Mouse (Mus musculus) macrophage (primary cell): ENCODE results near the gene Plekhj1. TPM values are rescaled to one million over a fixed set of nuclear protein-coding genes. Genes with fewer than 3 reads are reported as not detected.
A peak's percentile ranks its signal among the peaks of the same experiment; 100 is the strongest.

Source experiments
- H3K27ac ChIP-seq: fragments of 350-480 bp; formaldehyde crosslinking; 2 replicates; pipeline ENCODE4 v1.9.0; 2021
- H3K36me3 ChIP-seq: fragments of 350-480 bp; formaldehyde crosslinking; 2 replicates; pipeline ENCODE4 v1.9.0; 2021; ENCODE audit errors: inconsistent target
- H3K4me3 ChIP-seq: fragments of 350-480 bp; formaldehyde crosslinking; 2 replicates; pipeline ENCODE4 v1.9.0; 2021; ENCODE audit errors: inconsistent target
- H3K79me2 ChIP-seq: fragments of 350-480 bp; formaldehyde crosslinking; 2 replicates; pipeline ENCODE4 v1.9.0; 2021; ENCODE audit errors: inconsistent target
- WGBS: methylation state at CpG from one replicate; pipeline ENCODE4 v1.1.7; 2026; ENCODE audit warnings: inconsistent platforms; ENCODE audit not compliant: missing documents; 5-methylcytosine and 5-hydroxymethylcytosine counted together
- polyA plus RNA-seq: library from polyadenylated mRNA; stranded (reverse); fragments of 250-400 nt; gene quantifications from 3 replicates; pipeline ENCODE4 v1.2.4, GENCODE M21; 2018; ENCODE audit warnings: inconsistent platforms

Gene Plekhj1
- polyA plus RNA-seq, 1 experiment from 2014 or later = 24.5 TPM

GRCm38 (mm10) chr10:80787517-80787916 lies 10.9 kb downstream of the Plekhj1 start:
- Histone ChIP-seq H3K27ac (no peak overlapping the region), H3K79me2 (no peaks in the 10 kb centered on the region), H3K36me3 (peaks cover 77% of the 10 kb centered on the region), H3K4me3 (no peak overlapping the region)
- WGBS = 89% methylated on average over 2 of the region's 2 CpGs

GRCm38 (mm10) chr10:80785963-80786362 lies 12.5 kb downstream of the Plekhj1 start:
- Histone ChIP-seq H3K36me3 (peaks cover 92% of the 10 kb centered on the region), H3K79me2 (no peaks in the 10 kb centered on the region), H3K4me3 (no peak overlapping the region), H3K27ac (no peak overlapping the region)
- 94% methylated on average over 11 of the region's 11 CpGs for WGBS

- no peak overlapping the region for H3K27ac ChIP-seq
- 90% methylated on average over 12 of the region's 12 CpGs for WGBS
- no peak overlapping the region for H3K4me3 ChIP-seq
- no peaks in the 10 kb centered on the region for H3K79me2 ChIP-seq
- H3K36me3 ChIP-seq = peaks cover 94% of the 10 kb centered on the region
Measured at GRCm38 (mm10) chr10:80784871-80785270, 13.6 kb downstream of the Plekhj1 start.

- 97% methylated on average over 2 of the region's 2 CpGs for WGBS
- Histone ChIP-seq H3K36me3 (peaks cover 91% of the 10 kb centered on the region), H3K27ac (no peak overlapping the region), H3K4me3 (no peak overlapping the region), H3K79me2 (no peaks in the 10 kb centered on the region)
Measured at GRCm38 (mm10) chr10:80784302-80784701, 14.1 kb downstream of the Plekhj1 start.

- Histone ChIP-seq H3K36me3 (peaks cover 89% of the 10 kb centered on the region), H3K79me2 (peaks cover 11% of the 10 kb centered on the region; the same call in 1 of the 2 replicates), H3K27ac (no peak overlapping the region), H3K4me3 (no peak overlapping the region)
Measured at GRCm38 (mm10) chr10:80779565-80779964, 18.9 kb downstream of the Plekhj1 start.

DNA sequence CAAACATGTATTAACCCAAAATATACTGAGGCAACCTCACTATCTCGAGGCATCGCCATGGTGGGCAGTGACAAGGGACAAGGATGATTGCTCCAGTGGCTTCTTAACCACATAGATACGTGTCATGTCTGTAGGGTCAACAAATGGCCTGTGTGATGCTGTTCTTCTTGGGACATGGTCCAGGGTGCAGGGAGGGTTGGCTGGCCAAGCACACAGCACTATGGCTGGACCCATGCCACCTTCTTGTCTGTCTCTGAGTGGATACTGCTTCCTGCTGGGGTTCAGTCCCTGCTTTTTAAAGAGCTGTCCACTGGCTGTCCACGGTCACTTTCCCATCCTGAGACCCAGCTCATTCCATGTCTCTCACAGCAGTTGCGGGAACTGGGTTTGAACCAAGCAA lies 21.3 kb downstream of the Plekhj1 start:
- H3K79me2 ChIP-seq = peaks cover 11% of the 10 kb centered on the region; the same call in 1 of the 2 replicates
- H3K27ac ChIP-seq = no peak overlapping the region
- peaks cover 83% of the 10 kb centered on the region for H3K36me3 ChIP-seq
- H3K4me3 ChIP-seq = no peak overlapping the region
- WGBS = 98% methylated on average over 5 of the region's 5 CpGs

DNA sequence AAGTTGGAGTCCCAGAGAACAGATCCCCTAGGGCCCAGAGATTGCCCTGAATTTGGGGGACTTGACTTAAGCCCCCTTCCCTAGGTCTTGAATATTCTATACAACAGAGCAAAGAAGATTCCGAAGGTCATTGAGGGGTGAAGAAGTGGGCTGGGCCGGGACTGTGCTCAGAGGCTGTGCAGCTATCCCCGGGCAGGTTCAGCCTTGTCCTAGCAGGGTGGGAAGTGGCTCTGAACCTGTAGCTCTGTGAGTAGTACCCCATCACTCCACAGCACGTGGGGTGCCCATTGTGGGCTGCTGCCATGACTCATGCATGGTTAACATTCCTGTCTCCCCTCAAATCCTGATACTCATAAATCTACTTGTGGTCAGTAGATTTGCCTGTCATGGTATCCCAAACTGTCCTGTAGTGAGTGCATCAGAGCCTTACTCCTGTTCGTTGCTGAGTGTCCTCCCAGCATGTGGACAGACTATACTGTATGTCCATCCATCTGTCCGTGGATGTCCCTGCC lies 22.0 kb downstream of the Plekhj1 start:
- H3K36me3 ChIP-seq = peaks cover 83% of the 10 kb centered on the region
- H3K79me2 ChIP-seq = peaks cover 11% of the 10 kb centered on the region; the same call in 1 of the 2 replicates
- WGBS = 92% methylated on average over 6 of the region's 6 CpGs
- no peak overlapping the region for H3K4me3 ChIP-seq
- H3K27ac ChIP-seq = no peak overlapping the region

GRCm38 (mm10) chr10:80775731-80776130 lies 22.7 kb downstream of the Plekhj1 start:
- no peak overlapping the region for H3K4me3 ChIP-seq
- no peak overlapping the region for H3K27ac ChIP-seq
- 96% methylated on average over 4 of the region's 4 CpGs for WGBS
- peaks cover 11% of the 10 kb centered on the region; the same call in 1 of the 2 replicates for H3K79me2 ChIP-seq
- peaks cover 83% of the 10 kb centered on the region for H3K36me3 ChIP-seq

- peaks cover 83% of the 10 kb centered on the region for H3K36me3 ChIP-seq
- H3K79me2 ChIP-seq = peaks cover 11% of the 10 kb centered on the region; the same call in 1 of the 2 replicates
- H3K27ac ChIP-seq = no peak overlapping the region
- no peak overlapping the region for H3K4me3 ChIP-seq
- 98% methylated on average over 4 of the region's 4 CpGs for WGBS
Measured at GRCm38 (mm10) chr10:80774981-80775380, 23.4 kb downstream of the Plekhj1 start.

- H3K79me2 ChIP-seq = peaks cover 11% of the 10 kb centered on the region; the same call in 1 of the 2 replicates
- H3K4me3 ChIP-seq = no peak overlapping the region
- peaks cover 85% of the 10 kb centered on the region for H3K36me3 ChIP-seq
- peak overlapping the region; percentile 29 for H3K27ac ChIP-seq
- 52% methylated on average over 2 of the region's 2 CpGs for WGBS
Measured at GRCm38 (mm10) chr10:80774549-80774948, 23.9 kb downstream of the Plekhj1 start.

DNA sequence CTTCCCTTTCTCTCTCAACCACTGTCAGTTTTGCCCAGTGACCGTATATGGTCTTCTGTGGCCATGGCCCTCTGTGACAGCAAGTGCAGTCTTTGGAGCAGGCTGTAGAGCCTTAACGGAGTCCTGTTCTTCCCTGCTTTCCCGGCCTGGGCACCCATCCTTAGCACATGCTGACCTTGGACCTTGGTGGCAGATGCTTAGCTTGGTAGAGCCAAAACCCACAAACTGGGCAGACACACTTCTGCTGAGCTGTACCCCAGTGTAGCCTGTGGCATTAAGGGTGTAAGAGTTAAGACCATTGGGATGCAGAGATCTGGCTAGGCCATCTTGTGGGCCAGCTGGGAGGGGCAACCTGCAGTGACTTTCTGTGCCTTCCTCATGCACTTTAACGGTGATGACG lies 24.6 kb downstream of the Plekhj1 start:
- WGBS = 71% methylated on average over 5 of the region's 5 CpGs
- H3K27ac ChIP-seq = peak overlapping the region; percentile 29
- no peak overlapping the region for H3K4me3 ChIP-seq
- H3K36me3 ChIP-seq = peaks cover 88% of the 10 kb centered on the region
- peaks cover 11% of the 10 kb centered on the region; the same call in 1 of the 2 replicates for H3K79me2 ChIP-seq

GRCm38 (mm10) chr10:80768365-80768764 lies 30.1 kb downstream of the Plekhj1 start:
- no peak overlapping the region for H3K4me3 ChIP-seq
- peaks cover 76% of the 10 kb centered on the region for H3K36me3 ChIP-seq
- WGBS = 85% methylated on average over 4 of the region's 6 CpGs
- H3K27ac ChIP-seq = no peak overlapping the region
- peaks cover 30% of the 10 kb centered on the region for H3K79me2 ChIP-seq

DNA sequence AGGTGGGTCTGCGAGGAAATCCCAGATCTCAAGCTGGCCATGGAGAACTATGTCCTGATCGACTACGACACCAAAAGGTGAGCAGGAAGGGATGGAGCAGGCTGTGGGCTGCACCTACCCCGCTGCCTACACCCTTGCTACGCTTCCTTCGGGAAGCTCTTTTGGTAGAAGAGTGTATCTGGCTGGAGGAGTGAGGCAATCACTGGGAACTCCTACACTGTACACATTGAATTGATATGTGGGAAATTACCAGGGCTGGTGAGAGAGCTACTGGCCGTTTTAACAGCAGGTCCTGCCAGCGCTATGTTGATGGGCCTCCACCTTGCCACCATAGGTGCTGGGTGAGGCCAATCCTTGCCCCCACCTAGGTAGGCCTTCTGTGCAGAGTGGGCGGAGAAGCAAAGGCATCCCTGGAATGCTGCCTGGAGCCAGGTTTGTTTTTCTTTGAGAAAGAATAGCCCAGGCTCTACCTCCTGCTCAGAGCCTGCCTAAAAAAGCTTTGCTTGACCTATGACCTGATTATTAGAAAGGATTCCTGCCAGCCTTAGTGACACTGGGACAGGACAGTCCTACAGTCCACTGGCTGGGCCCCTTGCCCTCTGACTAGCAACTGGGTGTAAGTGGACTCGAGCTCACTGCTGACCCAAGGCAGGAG lies 32.1 kb downstream of the Plekhj1 start:
- Histone ChIP-seq H3K4me3 (no peak overlapping the region), H3K27ac (no peak overlapping the region), H3K36me3 (peaks cover 56% of the 10 kb centered on the region), H3K79me2 (peaks cover 51% of the 10 kb centered on the region)
- WGBS = 95% methylated on average over 10 of the region's 10 CpGs

DNA sequence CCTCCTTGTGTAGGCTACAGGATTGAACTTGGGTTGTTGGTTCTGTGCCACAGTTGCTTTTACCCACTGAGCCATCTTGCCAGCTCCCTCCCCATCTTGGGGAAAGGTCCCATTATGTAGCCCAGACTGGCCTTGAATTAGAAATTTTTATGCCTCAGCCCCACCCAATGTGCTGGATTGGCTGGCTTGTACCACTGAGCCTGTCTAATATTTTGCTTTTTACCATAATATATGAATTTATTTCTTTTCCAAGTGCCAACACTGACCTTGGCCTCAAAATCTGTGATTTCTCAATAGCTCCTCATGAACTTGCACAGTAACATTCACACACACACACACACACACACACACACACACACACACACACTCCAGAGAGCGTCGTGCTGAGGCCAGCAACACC lies 32.7 kb downstream of the Plekhj1 start:
- H3K27ac ChIP-seq = no peak overlapping the region
- H3K36me3 ChIP-seq = peaks cover 50% of the 10 kb centered on the region
- peaks cover 57% of the 10 kb centered on the region for H3K79me2 ChIP-seq
- 100% methylated on average over 2 of the region's 2 CpGs for WGBS
- H3K4me3 ChIP-seq = no peak overlapping the region

- Histone ChIP-seq H3K36me3 (peaks cover 32% of the 10 kb centered on the region), H3K27ac (no peak overlapping the region), H3K79me2 (peaks cover 79% of the 10 kb centered on the region), H3K4me3 (no peak overlapping the region)
- 28% methylated on average over 2 of the region's 2 CpGs for WGBS
Measured at GRCm38 (mm10) chr10:80763502-80763901, 34.9 kb downstream of the Plekhj1 start.
